In the genomic region with DNA sequence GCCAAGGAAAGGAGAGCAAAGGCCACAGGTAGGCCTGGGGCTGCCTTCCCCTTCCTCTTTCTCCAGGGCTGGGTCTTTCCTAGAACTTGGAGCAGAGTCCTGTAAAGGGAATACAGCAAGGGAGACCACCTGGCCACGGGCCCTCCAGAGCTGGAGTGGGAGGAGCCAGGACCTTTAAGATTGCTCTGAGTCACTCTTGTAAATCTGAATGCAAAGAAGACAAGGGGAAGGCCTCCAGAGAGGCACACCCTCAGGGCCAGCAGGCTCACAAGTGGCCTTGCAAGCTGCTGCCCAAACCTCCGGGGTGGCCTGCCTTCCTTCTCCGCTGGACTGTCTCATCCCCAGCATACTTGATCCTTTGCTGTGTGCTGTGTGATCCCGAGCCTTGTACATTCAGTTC, we compare ENCODE assay signal across 12 mouse cellular contexts. TPM values are rescaled to one million over a fixed set of nuclear protein-coding genes. Genes with fewer than 3 reads are reported as not detected.
DNase-seq lines count a peak whose midpoint lies in the region; ATAC-seq and TF ChIP-seq lines count a peak whose summit lies in the region.
"Had no signal": no experiment of that assay in that cellular context is flagged by ENCODE, and none has a peak within 500 bp of the region (broad histone marks: within the 10 kb centered on the region; RNA-seq: fewer than 3 reads in every experiment).

No protein-coding gene starts in this region.

- ATAC-seq in lung, embryonic 16.5 days (ENCODE audit: low read depth) = peak; percentile 30; the same call in 1 of the 2 replicates
- no peak for ATAC-seq in limb, embryonic 14.5 days (ENCODE audit: low FRiP score, low read depth)
- ATAC-seq in stomach, embryonic 16.5 days (ENCODE audit: insufficient read depth, low FRiP score) = peak; percentile 55; the same call in 1 of the 2 replicates

- TF ChIP-seq POLR2A in lung, adult 2 months (IDR thresholded peaks at IDR 0.05; ENCODE audit: borderline replicate concordance, extremely low read depth, low read depth, low read length) = no peak
- TF ChIP-seq POLR2A in limb, embryonic 14.5 days (IDR thresholded peaks at IDR 0.05; ENCODE audit: borderline replicate concordance, extremely low read depth, insufficient read depth, insufficient read length) = no peak

- 59% methylated on average over 4 of the region's 4 CpGs for WGBS in lung, embryonic 16.5 days
- 53% methylated on average over 4 of the region's 4 CpGs for WGBS in lung, adult 2 months
- whole genome bisulfite sequencing in limb, embryonic 14.5 days = 46% methylated on average over 4 of the region's 4 CpGs
- 42% methylated on average over 4 of the region's 4 CpGs for WGBS in stomach, embryonic 16.5 days

- H3K27me3 ChIP-seq in lung, embryonic 16.5 days (ENCODE audit: control insufficient read depth, insufficient read depth, low read depth, low read length) = no peaks in the 10 kb centered on the region
- no peaks in the 10 kb centered on the region for H3K27me3 ChIP-seq in limb, embryonic 14.5 days (ENCODE audit: control insufficient read depth, insufficient read depth, low read length)
- H3K27me3 ChIP-seq in stomach, embryonic 16.5 days (ENCODE audit: control insufficient read depth, insufficient read depth, low read length) = no peaks in the 10 kb centered on the region
- H3K27me3 ChIP-seq: heart, embryonic 15.5 days had no signal

- H3K27ac ChIP-seq in lung, embryonic 16.5 days (ENCODE audit: low read length) = no peak overlapping the region
- H3K27ac ChIP-seq in limb, embryonic 14.5 days (replicated peaks; ENCODE audit: low read depth, low read length) = 0 out of 2 replicates have a peak overlapping the region, but pooled peaks have one; percentile 7
- 0 out of 2 replicates have a peak overlapping the region, but pooled peaks have one; percentile 26 for H3K27ac ChIP-seq in stomach, embryonic 16.5 days (ENCODE audit: low read length)
- H3K27ac ChIP-seq: heart, embryonic 15.5 days had no signal

- peak overlapping the region; percentile 13; the same call in 1 of the 2 replicates for H3K9ac ChIP-seq in lung, embryonic 16.5 days (ENCODE audit: low read length)
- no peak overlapping the region for H3K9ac ChIP-seq in limb, embryonic 14.5 days (ENCODE audit: low read depth, low read length, severe bottlenecking)
- peak overlapping the region; percentile 34; the same call in 1 of the 2 replicates for H3K9ac ChIP-seq in stomach, embryonic 16.5 days (ENCODE audit: low read length)
- H3K9ac ChIP-seq: heart, embryonic 15.5 days had no signal

- H3K4me3 ChIP-seq in lung, embryonic 16.5 days (ENCODE audit: low read length) = no peak overlapping the region
- H3K4me3 ChIP-seq in lung, adult 2 months (replicated peaks; ENCODE audit: extremely low read depth, low read depth, low read length) = no peak overlapping the region
- H3K4me3 ChIP-seq in limb, embryonic 14.5 days (replicated peaks; ENCODE audit: low read length) = no peak overlapping the region
- H3K4me3 ChIP-seq in stomach, embryonic 16.5 days (replicated peaks; ENCODE audit: low read length) = no peak overlapping the region
- H3K4me3 ChIP-seq: heart, embryonic 15.5 days had no signal

- no peak overlapping the region for H3K4me2 ChIP-seq in lung, embryonic 16.5 days (ENCODE audit: low read depth, low read length)
- no peak overlapping the region for H3K4me2 ChIP-seq in limb, embryonic 14.5 days (replicated peaks; ENCODE audit: low read depth, low read length, severe bottlenecking)
- no peak overlapping the region for H3K4me2 ChIP-seq in stomach, embryonic 16.5 days (ENCODE audit: low read depth, low read length)
- H3K4me2 ChIP-seq: heart, embryonic 15.5 days had no signal

- no peak for TF ChIP-seq CTCF in lung, adult 2 months (IDR thresholded peaks at IDR 0.05; ENCODE audit: insufficient read depth, low read length)

- H3K36me3 ChIP-seq in lung, embryonic 16.5 days (ENCODE audit: control insufficient read depth, insufficient read depth, low read length) = no peaks in the 10 kb centered on the region
- H3K36me3 ChIP-seq in limb, embryonic 14.5 days (ENCODE audit: control insufficient read depth, insufficient read depth, low read length) = no peaks in the 10 kb centered on the region
- no peaks in the 10 kb centered on the region for H3K36me3 ChIP-seq in stomach, embryonic 16.5 days (ENCODE audit: control insufficient read depth, insufficient read depth, low read length)
- H3K36me3 ChIP-seq: heart, embryonic 15.5 days had no signal

- peaks cover 4% of the 10 kb centered on the region; the same call in 1 of the 2 replicates for H3K4me1 ChIP-seq in lung, embryonic 16.5 days (replicated peaks; ENCODE audit: control insufficient read depth, insufficient read depth, low read length)
- H3K4me1 ChIP-seq in lung, adult 2 months (ENCODE audit: control insufficient read depth, insufficient read depth, low read length) = no peaks in the 10 kb centered on the region
- peaks cover 11% of the 10 kb centered on the region for H3K4me1 ChIP-seq in limb, embryonic 14.5 days (ENCODE audit: control insufficient read depth, insufficient read depth, low read length)
- H3K4me1 ChIP-seq in stomach, embryonic 16.5 days (ENCODE audit: control insufficient read depth, insufficient read depth, low read length) = peaks cover 12% of the 10 kb centered on the region; the same call in 1 of the 2 replicates

- peak; percentile 46 for DNase-seq in adrenal gland, adult 2 months
- DNase-seq in adrenal gland, postnatal 25 days = no peak
- no peak for DNase-seq in lung, adult 2 months
- DNase-seq in limb, embryonic 14.5 days (ENCODE audit: low spot score) = no peak
- no peak for DNase-seq in cerebellum, postnatal 14 days
- DNase-seq in right cerebral cortex, postnatal 10 days (ENCODE audit: low spot score in 2 of 2) = no peak
- DNase-seq: cerebellum, postnatal 36 days; layer of hippocampus, adult 9-11 months; lung, adult 18-20 months had no signal

- H3K9me3 ChIP-seq in lung, embryonic 16.5 days (ENCODE audit: control insufficient read depth, low read length) = no peaks in the 10 kb centered on the region
- no peaks in the 10 kb centered on the region for H3K9me3 ChIP-seq in limb, embryonic 14.5 days (ENCODE audit: control insufficient read depth, low read length)
- H3K9me3 ChIP-seq in stomach, embryonic 16.5 days (replicated peaks; ENCODE audit: control insufficient read depth, low read length) = no peaks in the 10 kb centered on the region
- H3K9me3 ChIP-seq: heart, embryonic 15.5 days had no signal

RNA-seq across cellular contexts. Expression of a gene that starts 13.9 kb away (rescaled TPM):
- total RNA-seq in adrenal gland, adult 2 months (2021) = 10 to 100 TPM; 31.2 to 49.8 TPM
- 58.4 and 60.7 TPM in 2 replicates for polyA plus RNA-seq in adrenal gland, adult 2 months (2012; rRNA removed)
- 26.8 and 40.2 TPM in 2 replicates for total RNA-seq in adrenal gland, postnatal 25 days (2021)
- 115 and 118 TPM in 2 replicates for polyA plus RNA-seq in lung, embryonic 16.5 days (2015; fragmentation: Nextera tagmentation; extraction: Ambion mirVana)
- 157 and 188 TPM in 2 replicates for polyA plus RNA-seq in lung, adult 2 months (2012; rRNA removed)
- polyA plus RNA-seq in limb, embryonic 14.5 days (2012; rRNA removed) = 92.6 and 99.2 TPM in 2 replicates
- 77.1 and 87.3 TPM in 2 replicates for polyA plus RNA-seq in limb, embryonic 14.5 days (2014; fragmentation: Nextera tagmentation; extraction: Ambion mirVana)
- polyA plus RNA-seq in stomach, embryonic 16.5 days (2015; fragmentation: Nextera tagmentation; extraction: Ambion mirVana) = 105 and 111 TPM in 2 replicates

RNA-seq across cellular contexts. Expression of a gene that starts 44.9 kb away (rescaled TPM):
- total RNA-seq in adrenal gland, adult 2 months (2021) = 10 to 100 TPM; 29.9 to 78.1 TPM
- polyA plus RNA-seq in adrenal gland, adult 2 months (2012; rRNA removed) = 27.6 and 46.9 TPM in 2 replicates
- 19.8 and 24.9 TPM in 2 replicates for total RNA-seq in adrenal gland, postnatal 25 days (2021)
- polyA plus RNA-seq in lung, embryonic 16.5 days (2015; fragmentation: Nextera tagmentation; extraction: Ambion mirVana) = 43.0 and 46.5 TPM in 2 replicates
- polyA plus RNA-seq in lung, adult 2 months (2012; rRNA removed) = 104 and 107 TPM in 2 replicates
- polyA plus RNA-seq in limb, embryonic 14.5 days (2012; rRNA removed) = 26.3 and 28.1 TPM in 2 replicates
- polyA plus RNA-seq in limb, embryonic 14.5 days (2014; fragmentation: Nextera tagmentation; extraction: Ambion mirVana) = 30.7 and 32.1 TPM in 2 replicates
- polyA plus RNA-seq in stomach, embryonic 16.5 days (2015; fragmentation: Nextera tagmentation; extraction: Ambion mirVana) = 95.6 and 106 TPM in 2 replicates

RNA-seq across cellular contexts. Expression of a gene that starts 48.9 kb away (rescaled TPM):
- not detected for total RNA-seq in adrenal gland, adult 2 months (2021)
- polyA plus RNA-seq in adrenal gland, adult 2 months (2012; rRNA removed) = 0.29 and 0.93 TPM in 2 replicates
- 4.2 TPM in 1 of 2 replicates, not detected in the other for total RNA-seq in adrenal gland, postnatal 25 days (2021)
- 2.4 and 8.8 TPM in 2 replicates for polyA plus RNA-seq in lung, embryonic 16.5 days (2015; fragmentation: Nextera tagmentation; extraction: Ambion mirVana)
- polyA plus RNA-seq in lung, adult 2 months (2012; rRNA removed) = 0.68 and 1.7 TPM in 2 replicates
- 0.41 and 0.93 TPM in 2 replicates for polyA plus RNA-seq in limb, embryonic 14.5 days (2012; rRNA removed)
- 7.5 and 8.8 TPM in 2 replicates for polyA plus RNA-seq in limb, embryonic 14.5 days (2014; fragmentation: Nextera tagmentation; extraction: Ambion mirVana)
- polyA plus RNA-seq in stomach, embryonic 16.5 days (2015; fragmentation: Nextera tagmentation; extraction: Ambion mirVana) = 5.4 and 5.7 TPM in 2 replicates
- polyA plus RNA-seq: heart, embryonic 15.5 days had no signal

RNA-seq across cellular contexts. Expression of a gene that starts 59.7 kb away (rescaled TPM):
- total RNA-seq in adrenal gland, adult 2 months (2021) = 10 to 100 TPM; 17.7 to 22.3 TPM
- polyA plus RNA-seq in adrenal gland, adult 2 months (2012; rRNA removed) = 17.5 and 19.5 TPM in 2 replicates
- total RNA-seq in adrenal gland, postnatal 25 days (2021) = 23.5 and 26.7 TPM in 2 replicates
- polyA plus RNA-seq in lung, embryonic 16.5 days (2015; fragmentation: Nextera tagmentation; extraction: Ambion mirVana) = 19.6 and 22.6 TPM in 2 replicates
- 23.3 and 28.5 TPM in 2 replicates for polyA plus RNA-seq in lung, adult 2 months (2012; rRNA removed)
- polyA plus RNA-seq in limb, embryonic 14.5 days (2012; rRNA removed) = 31.1 and 35.2 TPM in 2 replicates
- 14.5 and 17.0 TPM in 2 replicates for polyA plus RNA-seq in limb, embryonic 14.5 days (2014; fragmentation: Nextera tagmentation; extraction: Ambion mirVana)
- 19.6 and 20.0 TPM in 2 replicates for polyA plus RNA-seq in stomach, embryonic 16.5 days (2015; fragmentation: Nextera tagmentation; extraction: Ambion mirVana)

RNA-seq across cellular contexts. Expression of a gene that starts 59.7 kb away (rescaled TPM):
- total RNA-seq in adrenal gland, adult 2 months (2021) = 100 to 1,000 TPM; 161 to 223 TPM
- polyA plus RNA-seq in adrenal gland, adult 2 months (2012; rRNA removed) = 142 and 199 TPM in 2 replicates
- total RNA-seq in adrenal gland, postnatal 25 days (2021) = 161 and 169 TPM in 2 replicates
- polyA plus RNA-seq in lung, embryonic 16.5 days (2015; fragmentation: Nextera tagmentation; extraction: Ambion mirVana) = 14.8 and 22.5 TPM in 2 replicates
- polyA plus RNA-seq in lung, adult 2 months (2012; rRNA removed) = 8.7 and 9.3 TPM in 2 replicates
- 11.8 and 12.7 TPM in 2 replicates for polyA plus RNA-seq in limb, embryonic 14.5 days (2012; rRNA removed)
- polyA plus RNA-seq in limb, embryonic 14.5 days (2014; fragmentation: Nextera tagmentation; extraction: Ambion mirVana) = 4.9 and 10.5 TPM in 2 replicates
- 16.0 and 19.0 TPM in 2 replicates for polyA plus RNA-seq in stomach, embryonic 16.5 days (2015; fragmentation: Nextera tagmentation; extraction: Ambion mirVana)
